Mouse (Mus musculus): ENCODE measurements around the gene Ints13. TPM values are rescaled to one million over a fixed set of nuclear protein-coding genes. Genes with fewer than 3 reads are reported as not detected.

The Ints13 gene
- polyA plus RNA-seq, 1 experiment, result 10.2 TPM

- Histone ChIP-seq H3K27ac (ENCODE audit: insufficient read depth, low read length) (no peak overlapping the region), H3K27me3 (ENCODE audit: control insufficient read depth, insufficient read depth, low read length) (no peaks in the 10 kb centered on the region), H3K4me3 (ENCODE audit: extremely low read depth, insufficient read depth, insufficient read length) (no peak overlapping the region), H3K4me1 (ENCODE audit: control insufficient read depth, insufficient read depth, insufficient read length) (peaks cover 2% of the 10 kb centered on the region), H3K36me3 (ENCODE audit: control insufficient read depth, insufficient read depth, low read length) (peaks cover 8% of the 10 kb centered on the region)
- no peak for DNase-seq (ENCODE audit: low read depth in 1 of 2, low spot score in 2 of 2)
- 90% methylated on average over 5 of the region's 5 CpGs for WGBS
- TF ChIP-seq CTCF (IDR thresholded peaks at IDR 0.05; ENCODE audit: extremely low read depth, insufficient read depth, insufficient read length, insufficient replicate concordance) (no peak), POLR2A (IDR thresholded peaks at IDR 0.05; ENCODE audit: low read depth, low read length) (no peak)
These were observed 32.3 kb downstream of the Ints13 start for GRCm38 (mm10) chr6:146545289-146545865.

GRCm38 (mm10) chr6:146544622-146545021 lies 33.0 kb downstream of the Ints13 start:
- Histone ChIP-seq H3K4me1 (ENCODE audit: control insufficient read depth, insufficient read depth, insufficient read length) (peaks cover 3% of the 10 kb centered on the region), H3K27ac (ENCODE audit: insufficient read depth, low read length) (no peak overlapping the region), H3K27me3 (ENCODE audit: control insufficient read depth, insufficient read depth, low read length) (no peaks in the 10 kb centered on the region), H3K4me3 (ENCODE audit: extremely low read depth, insufficient read depth, insufficient read length) (no peak overlapping the region), H3K36me3 (ENCODE audit: control insufficient read depth, insufficient read depth, low read length) (peaks cover 6% of the 10 kb centered on the region; the same call in 1 of the 2 replicates)
- TF ChIP-seq CTCF (IDR thresholded peaks at IDR 0.05; ENCODE audit: extremely low read depth, insufficient read depth, insufficient read length, insufficient replicate concordance) (no peak), POLR2A (IDR thresholded peaks at IDR 0.05; ENCODE audit: low read depth, low read length) (no peak)
- no peak for DNase-seq (ENCODE audit: low read depth in 1 of 2, low spot score in 2 of 2)
- WGBS, result 85% methylated on average over 1 of the region's 1 CpGs

- no peak for DNase-seq (ENCODE audit: low read depth in 1 of 2, low spot score in 2 of 2)
- Histone ChIP-seq H3K27me3 (ENCODE audit: control insufficient read depth, insufficient read depth, low read length) (no peaks in the 10 kb centered on the region), H3K27ac (ENCODE audit: insufficient read depth, low read length) (no peak overlapping the region), H3K4me3 (ENCODE audit: extremely low read depth, insufficient read depth, insufficient read length) (no peak overlapping the region), H3K4me1 (ENCODE audit: control insufficient read depth, insufficient read depth, insufficient read length) (peaks cover 3% of the 10 kb centered on the region), H3K36me3 (ENCODE audit: control insufficient read depth, insufficient read depth, low read length) (no peaks in the 10 kb centered on the region)
- TF ChIP-seq POLR2A (IDR thresholded peaks at IDR 0.05; ENCODE audit: low read depth, low read length) (no peak), CTCF (IDR thresholded peaks at IDR 0.05; ENCODE audit: extremely low read depth, insufficient read depth, insufficient read length, insufficient replicate concordance) (no peak)
- 68% methylated on average over 3 of the region's 3 CpGs for WGBS
These were observed 37.2 kb downstream of the Ints13 start for GRCm38 (mm10) chr6:146540386-146540785.

- Histone ChIP-seq H3K4me3 (ENCODE audit: extremely low read depth, insufficient read depth, insufficient read length) (no peak overlapping the region), H3K27me3 (ENCODE audit: control insufficient read depth, insufficient read depth, low read length) (no peaks in the 10 kb centered on the region), H3K36me3 (ENCODE audit: control insufficient read depth, insufficient read depth, low read length) (no peaks in the 10 kb centered on the region), H3K27ac (ENCODE audit: insufficient read depth, low read length) (no peak overlapping the region; the same call in 1 of the 2 replicates), H3K4me1 (ENCODE audit: control insufficient read depth, insufficient read depth, insufficient read length) (peaks cover 3% of the 10 kb centered on the region)
- 86% methylated on average over 4 of the region's 4 CpGs for WGBS
- DNase-seq (ENCODE audit: low read depth in 1 of 2, low spot score in 2 of 2), result no peak
- TF ChIP-seq CTCF (IDR thresholded peaks at IDR 0.05; ENCODE audit: extremely low read depth, insufficient read depth, insufficient read length, insufficient replicate concordance) (no peak), POLR2A (IDR thresholded peaks at IDR 0.05; ENCODE audit: low read depth, low read length) (no peak)
These were observed 39.0 kb downstream of the Ints13 start for GRCm38 (mm10) chr6:146538661-146539060.

GRCm38 (mm10) chr6:146538071-146538470 lies 39.6 kb downstream of the Ints13 start:
- no peaks in the 10 kb centered on the region for H3K36me3 ChIP-seq (ENCODE audit: control insufficient read depth, insufficient read depth, low read length)
- no peak for TF ChIP-seq CTCF (IDR thresholded peaks at IDR 0.05; ENCODE audit: extremely low read depth, insufficient read depth, insufficient read length, insufficient replicate concordance)
- no peak for TF ChIP-seq POLR2A (IDR thresholded peaks at IDR 0.05; ENCODE audit: low read depth, low read length)
- DNase-seq (ENCODE audit: low read depth in 1 of 2, low spot score in 2 of 2), result no peak
- H3K27me3 ChIP-seq (ENCODE audit: control insufficient read depth, insufficient read depth, low read length), result no peaks in the 10 kb centered on the region
- H3K27ac ChIP-seq (ENCODE audit: insufficient read depth, low read length), result no peak overlapping the region
- no peak overlapping the region for H3K4me3 ChIP-seq (ENCODE audit: extremely low read depth, insufficient read depth, insufficient read length)
- WGBS, result 62% methylated on average over 2 of the region's 2 CpGs
- peaks cover 3% of the 10 kb centered on the region for H3K4me1 ChIP-seq (ENCODE audit: control insufficient read depth, insufficient read depth, insufficient read length)

GRCm38 (mm10) chr6:146537111-146537510 lies 40.5 kb downstream of the Ints13 start:
- no peaks in the 10 kb centered on the region for H3K36me3 ChIP-seq (ENCODE audit: control insufficient read depth, insufficient read depth, low read length)
- no peak overlapping the region for H3K27ac ChIP-seq (ENCODE audit: insufficient read depth, low read length)
- TF ChIP-seq POLR2A (IDR thresholded peaks at IDR 0.05; ENCODE audit: low read depth, low read length), result no peak
- TF ChIP-seq CTCF (IDR thresholded peaks at IDR 0.05; ENCODE audit: extremely low read depth, insufficient read depth, insufficient read length, insufficient replicate concordance), result no peak
- H3K4me3 ChIP-seq (ENCODE audit: extremely low read depth, insufficient read depth, insufficient read length), result no peak overlapping the region
- no peaks in the 10 kb centered on the region for H3K27me3 ChIP-seq (ENCODE audit: control insufficient read depth, insufficient read depth, low read length)
- H3K4me1 ChIP-seq (ENCODE audit: control insufficient read depth, insufficient read depth, insufficient read length), result peaks cover 3% of the 10 kb centered on the region
- WGBS, result 92% methylated on average over 4 of the region's 4 CpGs
- DNase-seq (ENCODE audit: low read depth in 1 of 2, low spot score in 2 of 2), result no peak

- Histone ChIP-seq H3K36me3 (ENCODE audit: control insufficient read depth, insufficient read depth, low read length) (no peaks in the 10 kb centered on the region), H3K27ac (ENCODE audit: insufficient read depth, low read length) (no peak overlapping the region), H3K4me3 (ENCODE audit: extremely low read depth, insufficient read depth, insufficient read length) (no peak overlapping the region), H3K4me1 (ENCODE audit: control insufficient read depth, insufficient read depth, insufficient read length) (peaks cover 5% of the 10 kb centered on the region; the same call in 1 of the 2 replicates), H3K27me3 (ENCODE audit: control insufficient read depth, insufficient read depth, low read length) (no peaks in the 10 kb centered on the region)
- WGBS, result 93% methylated on average over 5 of the region's 5 CpGs
- no peak for DNase-seq (ENCODE audit: low read depth in 1 of 2, low spot score in 2 of 2)
- no peak for TF ChIP-seq POLR2A (IDR thresholded peaks at IDR 0.05; ENCODE audit: low read depth, low read length)
- no peak for TF ChIP-seq CTCF (IDR thresholded peaks at IDR 0.05; ENCODE audit: extremely low read depth, insufficient read depth, insufficient read length, insufficient replicate concordance)
These were observed 42.1 kb downstream of the Ints13 start for GRCm38 (mm10) chr6:146535501-146535900.
